Mouse (Mus musculus): ENCODE results near the gene Tmem163. TPM values are rescaled to one million over a fixed set of nuclear protein-coding genes. Genes with fewer than 3 reads are reported as not detected.

Gene Tmem163
- polyA plus RNA-seq, 1 experiment: 2.5 TPM

GRCm38 (mm10) chr1:127568641-127569040, 110.7 kb downstream of the Tmem163 start:
- no peak for DNase-seq
- no peak for TF ChIP-seq POLR2A (IDR thresholded peaks at IDR 0.05; ENCODE audit: low read depth, low read length)
- no peak for TF ChIP-seq CTCF (conservative IDR thresholded peaks at IDR 0.05; ENCODE audit: insufficient read depth, insufficient read length, low read depth, low read length)
- no peaks in the 10 kb centered on the region for H3K36me3 ChIP-seq (ENCODE audit: control insufficient read depth, insufficient read depth, low read length)
- H3K4me1 ChIP-seq (ENCODE audit: control insufficient read depth, insufficient read depth, low read length): no peaks in the 10 kb centered on the region
- no peak overlapping the region for H3K27ac ChIP-seq (ENCODE audit: insufficient read depth, low read depth, low read length)
- no peaks in the 10 kb centered on the region for H3K27me3 ChIP-seq (replicated peaks; ENCODE audit: control insufficient read depth, insufficient read depth, low read length)
- 82% methylated on average over 3 of the region's 3 CpGs for WGBS
- H3K4me3 ChIP-seq (ENCODE audit: insufficient read depth, low read depth, low read length): no peak overlapping the region

- Histone ChIP-seq H3K4me1 (ENCODE audit: control insufficient read depth, insufficient read depth, low read length) (no peaks in the 10 kb centered on the region), H3K36me3 (ENCODE audit: control insufficient read depth, insufficient read depth, low read length) (no peaks in the 10 kb centered on the region), H3K27me3 (replicated peaks; ENCODE audit: control insufficient read depth, insufficient read depth, low read length) (no peaks in the 10 kb centered on the region), H3K27ac (ENCODE audit: insufficient read depth, low read depth, low read length) (no peak overlapping the region), H3K4me3 (ENCODE audit: insufficient read depth, low read depth, low read length) (no peak overlapping the region)
- WGBS: 36% methylated on average over 2 of the region's 2 CpGs
- TF ChIP-seq CTCF (conservative IDR thresholded peaks at IDR 0.05; ENCODE audit: insufficient read depth, insufficient read length, low read depth, low read length): no peak
- no peak for TF ChIP-seq POLR2A (IDR thresholded peaks at IDR 0.05; ENCODE audit: low read depth, low read length)
- no peak for DNase-seq
Observed at GRCm38 (mm10) chr1:127556486-127556845, 122.9 kb downstream of the Tmem163 start.

GRCm38 (mm10) chr1:127555822-127556485, 123.4 kb downstream of the Tmem163 start:
- DNase-seq: no peak
- Histone ChIP-seq H3K27me3 (replicated peaks; ENCODE audit: control insufficient read depth, insufficient read depth, low read length) (no peaks in the 10 kb centered on the region), H3K4me1 (ENCODE audit: control insufficient read depth, insufficient read depth, low read length) (no peaks in the 10 kb centered on the region), H3K4me3 (ENCODE audit: insufficient read depth, low read depth, low read length) (no peak overlapping the region), H3K36me3 (ENCODE audit: control insufficient read depth, insufficient read depth, low read length) (no peaks in the 10 kb centered on the region), H3K27ac (ENCODE audit: insufficient read depth, low read depth, low read length) (no peak overlapping the region)
- TF ChIP-seq CTCF (conservative IDR thresholded peaks at IDR 0.05; ENCODE audit: insufficient read depth, insufficient read length, low read depth, low read length) (no peak), POLR2A (IDR thresholded peaks at IDR 0.05; ENCODE audit: low read depth, low read length) (no peak)
- WGBS: 65% methylated on average over 6 of the region's 6 CpGs

- 70% methylated on average over 4 of the region's 4 CpGs for WGBS
- no peak for DNase-seq
- H3K4me1 ChIP-seq (ENCODE audit: control insufficient read depth, insufficient read depth, low read length): no peaks in the 10 kb centered on the region
- TF ChIP-seq CTCF (conservative IDR thresholded peaks at IDR 0.05; ENCODE audit: insufficient read depth, insufficient read length, low read depth, low read length): no peak
- TF ChIP-seq POLR2A (IDR thresholded peaks at IDR 0.05; ENCODE audit: low read depth, low read length): no peak
- H3K27me3 ChIP-seq (replicated peaks; ENCODE audit: control insufficient read depth, insufficient read depth, low read length): no peaks in the 10 kb centered on the region
- no peak overlapping the region for H3K27ac ChIP-seq (ENCODE audit: insufficient read depth, low read depth, low read length)
- no peaks in the 10 kb centered on the region for H3K36me3 ChIP-seq (ENCODE audit: control insufficient read depth, insufficient read depth, low read length)
- no peak overlapping the region for H3K4me3 ChIP-seq (ENCODE audit: insufficient read depth, low read depth, low read length)
Observed at GRCm38 (mm10) chr1:127548078-127548477, 131.3 kb downstream of the Tmem163 start.

GRCm38 (mm10) chr1:127542756-127543155, 136.6 kb downstream of the Tmem163 start:
- H3K27ac ChIP-seq (ENCODE audit: insufficient read depth, low read depth, low read length): no peak overlapping the region
- WGBS: 26% methylated on average over 1 of the region's 1 CpGs
- no peaks in the 10 kb centered on the region for H3K4me1 ChIP-seq (ENCODE audit: control insufficient read depth, insufficient read depth, low read length)
- H3K4me3 ChIP-seq (ENCODE audit: insufficient read depth, low read depth, low read length): no peak overlapping the region
- no peaks in the 10 kb centered on the region for H3K27me3 ChIP-seq (replicated peaks; ENCODE audit: control insufficient read depth, insufficient read depth, low read length)
- DNase-seq: no peak
- TF ChIP-seq CTCF (conservative IDR thresholded peaks at IDR 0.05; ENCODE audit: insufficient read depth, insufficient read length, low read depth, low read length) (no peak), POLR2A (IDR thresholded peaks at IDR 0.05; ENCODE audit: low read depth, low read length) (no peak)
- H3K36me3 ChIP-seq (ENCODE audit: control insufficient read depth, insufficient read depth, low read length): no peaks in the 10 kb centered on the region

GRCm38 (mm10) chr1:127541931-127542330, 137.4 kb downstream of the Tmem163 start:
- no peak overlapping the region for H3K27ac ChIP-seq (ENCODE audit: insufficient read depth, low read depth, low read length)
- TF ChIP-seq CTCF (conservative IDR thresholded peaks at IDR 0.05; ENCODE audit: insufficient read depth, insufficient read length, low read depth, low read length): no peak
- no peak for TF ChIP-seq POLR2A (IDR thresholded peaks at IDR 0.05; ENCODE audit: low read depth, low read length)
- H3K4me1 ChIP-seq (ENCODE audit: control insufficient read depth, insufficient read depth, low read length): no peaks in the 10 kb centered on the region
- H3K27me3 ChIP-seq (replicated peaks; ENCODE audit: control insufficient read depth, insufficient read depth, low read length): no peaks in the 10 kb centered on the region
- H3K36me3 ChIP-seq (ENCODE audit: control insufficient read depth, insufficient read depth, low read length): no peaks in the 10 kb centered on the region
- no peak for DNase-seq
- WGBS: 90% methylated on average over 7 of the region's 7 CpGs
- no peak overlapping the region for H3K4me3 ChIP-seq (ENCODE audit: insufficient read depth, low read depth, low read length)

- no peak overlapping the region for H3K4me3 ChIP-seq (ENCODE audit: insufficient read depth, low read depth, low read length)
- WGBS: 80% methylated on average over 4 of the region's 4 CpGs
- H3K27me3 ChIP-seq (replicated peaks; ENCODE audit: control insufficient read depth, insufficient read depth, low read length): no peaks in the 10 kb centered on the region
- TF ChIP-seq POLR2A (IDR thresholded peaks at IDR 0.05; ENCODE audit: low read depth, low read length) (no peak), CTCF (conservative IDR thresholded peaks at IDR 0.05; ENCODE audit: insufficient read depth, insufficient read length, low read depth, low read length) (no peak)
- H3K27ac ChIP-seq (ENCODE audit: insufficient read depth, low read depth, low read length): no peak overlapping the region
- no peaks in the 10 kb centered on the region for H3K4me1 ChIP-seq (ENCODE audit: control insufficient read depth, insufficient read depth, low read length)
- no peak for DNase-seq
- no peaks in the 10 kb centered on the region for H3K36me3 ChIP-seq (ENCODE audit: control insufficient read depth, insufficient read depth, low read length)
Observed at GRCm38 (mm10) chr1:127541522-127541921, 137.8 kb downstream of the Tmem163 start.
